In the genomic region with DNA sequence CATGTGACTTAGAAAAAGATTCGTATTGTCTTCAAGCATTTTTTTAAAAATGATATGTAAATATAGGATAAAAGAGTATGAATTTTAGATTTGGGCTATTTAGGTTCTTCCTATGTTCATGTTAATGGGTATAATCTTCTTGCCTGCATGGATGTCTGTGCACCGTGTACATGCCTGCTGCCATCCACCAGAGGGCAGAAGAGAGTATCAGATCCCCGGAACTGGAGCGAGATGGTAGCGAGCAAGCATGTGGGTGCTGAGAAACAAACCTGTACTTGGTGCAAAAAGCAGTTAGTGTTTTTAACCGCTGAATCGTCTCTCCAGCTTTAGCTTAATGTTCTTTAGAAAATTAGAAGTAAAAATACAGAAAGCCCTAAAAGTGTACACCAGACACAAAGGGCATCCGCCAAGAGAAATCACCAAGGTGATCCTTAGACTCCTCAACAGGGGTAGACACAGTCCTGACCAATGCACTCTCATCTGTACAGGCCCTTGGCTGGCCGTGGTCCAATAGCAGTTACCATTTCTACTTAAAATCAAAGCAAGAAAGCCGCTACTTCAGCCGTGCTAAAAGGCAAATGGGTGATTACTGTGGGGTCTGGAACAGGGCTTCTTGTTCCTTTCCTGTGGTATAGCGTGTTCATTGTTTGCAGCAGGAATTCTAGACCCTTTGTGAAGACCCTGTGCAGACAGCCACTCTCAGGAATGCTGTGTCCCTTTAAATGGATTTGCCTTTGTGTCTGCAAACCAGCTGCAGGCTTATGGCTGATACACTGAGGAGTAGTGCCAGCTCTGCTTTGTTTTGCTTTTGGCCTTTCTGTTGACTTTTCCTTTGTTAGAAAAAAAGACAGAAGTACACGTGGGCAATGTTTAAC, we compare ENCODE assay signal across 8 mouse cellular contexts.
A peak's percentile ranks its signal among the peaks of the same experiment; 100 is the strongest.
DNase-seq lines count a peak whose midpoint lies in the region; ATAC-seq and TF ChIP-seq lines count a peak whose summit lies in the region.

No protein-coding gene starts in this region.

- no peak for ATAC-seq in kidney, embryonic 16.5 days (ENCODE audit: low FRiP score, low TSS enrichment)
- ATAC-seq in midbrain, embryonic 12.5 days (ENCODE audit: low FRiP score, low read depth) = peak; percentile 55

- in situ Hi-C loops in ES-E14 (cut with MboI; ENCODE audit: low sequenced_read_pairs in 2 of 2, unreplicated experiment in 2 of 2) = loop anchor here (25.0 kb wide), 1 partner anchor 298 kb away; no protein-coding TSS in a partner anchor

- no peaks in the 10 kb centered on the region for H3K36me3 ChIP-seq in kidney, adult 2 months (ENCODE audit: control insufficient read depth, insufficient read depth, low read length)
- H3K36me3 ChIP-seq in kidney, embryonic 16.5 days (ENCODE audit: insufficient read depth, low read length) = no peaks in the 10 kb centered on the region
- H3K36me3 ChIP-seq in ES-E14 (ENCODE audit: control insufficient read depth, insufficient read depth, low read length, poor library complexity, severe bottlenecking) = no peaks in the 10 kb centered on the region
- 0 out of 2 replicates have a peak, but pooled peaks cover 9% of the 10 kb centered on the region for H3K36me3 ChIP-seq in midbrain, embryonic 12.5 days

- H3K9me3 ChIP-seq in kidney, embryonic 16.5 days (ENCODE audit: low read length) = no peaks in the 10 kb centered on the region
- H3K9me3 ChIP-seq in ES-E14 (ENCODE audit: control insufficient read depth, insufficient read depth, low read depth, low read length) = no peaks in the 10 kb centered on the region
- H3K9me3 ChIP-seq in midbrain, embryonic 12.5 days = no peaks in the 10 kb centered on the region

- no peak overlapping the region for H3K9ac ChIP-seq in kidney, embryonic 16.5 days (replicated peaks; ENCODE audit: low read length)
- no peak overlapping the region for H3K9ac ChIP-seq in ES-E14 (ENCODE audit: insufficient read depth, low read depth, low read length, poor library complexity, severe bottlenecking)
- H3K9ac ChIP-seq in midbrain, embryonic 12.5 days (replicated peaks) = no peak overlapping the region

- no peak for TF ChIP-seq POLR2A in kidney, adult 2 months (IDR thresholded peaks at IDR 0.05; ENCODE audit: low read depth, low read length)

- H3K27me3 ChIP-seq in kidney, adult 2 months (replicated peaks; ENCODE audit: control insufficient read depth, insufficient read depth, low read length) = no peaks in the 10 kb centered on the region; the same call in 1 of the 2 replicates
- no peaks in the 10 kb centered on the region for H3K27me3 ChIP-seq in kidney, embryonic 16.5 days (ENCODE audit: insufficient read depth, low read length)
- no peaks in the 10 kb centered on the region for H3K27me3 ChIP-seq in midbrain, embryonic 12.5 days

- H3K4me2 ChIP-seq in kidney, embryonic 16.5 days (replicated peaks; ENCODE audit: low read depth, low read length) = no peak overlapping the region
- H3K4me2 ChIP-seq in midbrain, embryonic 12.5 days (replicated peaks) = no peak overlapping the region

- no peak overlapping the region for H3K27ac ChIP-seq in kidney, adult 2 months (ENCODE audit: insufficient read depth, low read depth, low read length)
- no peak overlapping the region for H3K27ac ChIP-seq in kidney, embryonic 16.5 days (ENCODE audit: low read length)
- H3K27ac ChIP-seq in ES-E14 (ENCODE audit: insufficient read depth, low read depth, low read length, poor library complexity, severe bottlenecking) = no peak overlapping the region
- peak overlapping the region; percentile 35; the same call in 1 of the 2 replicates for H3K27ac ChIP-seq in midbrain, embryonic 12.5 days (replicated peaks)

- DNase-seq in kidney, adult 2 months = peak; percentile 50
- peak; percentile 64 for DNase-seq in ES-E14 (ENCODE audit: low read depth, low spot score)
- DNase-seq in cerebellum, adult 8-10 months = peak; percentile 24
- peak; percentile 38 for DNase-seq in forelimb bud, embryonic 11.5 days (ENCODE audit: low read depth, low spot score)
- DNase-seq in kidney, postnatal 4 days = peak; percentile 32 to 54
- DNase-seq in thymus, postnatal 25 days = peak; percentile 25

- no peak overlapping the region for H3K4me3 ChIP-seq in kidney, adult 2 months (ENCODE audit: insufficient read depth, low read depth, low read length)
- no peak overlapping the region for H3K4me3 ChIP-seq in kidney, embryonic 16.5 days (ENCODE audit: low read length)
- no peak overlapping the region for H3K4me3 ChIP-seq in ES-E14 (ENCODE audit: insufficient read depth in 1 of 2, low read depth in 1 of 2, low read length in 2 of 2, poor library complexity in 1 of 2, severe bottlenecking in 1 of 2)
- H3K4me3 ChIP-seq in midbrain, embryonic 12.5 days = no peak overlapping the region

- H3K4me1 ChIP-seq in kidney, adult 2 months (ENCODE audit: control insufficient read depth, insufficient read depth, low read length) = no peaks in the 10 kb centered on the region
- no peaks in the 10 kb centered on the region for H3K4me1 ChIP-seq in kidney, embryonic 16.5 days (ENCODE audit: insufficient read depth, low read length)
- H3K4me1 ChIP-seq in ES-E14 (ENCODE audit: control insufficient read depth in 2 of 2, insufficient read depth in 2 of 2, low read length in 2 of 2, poor library complexity in 1 of 2) = no peaks in the 10 kb centered on the region
- H3K4me1 ChIP-seq in midbrain, embryonic 12.5 days = peaks cover 14% of the 10 kb centered on the region

- peak; percentile 90 for TF ChIP-seq CTCF in kidney, adult 2 months (conservative IDR thresholded peaks at IDR 0.05; ENCODE audit: insufficient read depth, insufficient read length, low read depth, low read length)

- WGBS in kidney, adult 2 months = 52% methylated on average over 13 of the region's 13 CpGs
- WGBS in kidney, embryonic 16.5 days = 66% methylated on average over 13 of the region's 13 CpGs
- WGBS in midbrain, embryonic 12.5 days = 40% methylated on average over 13 of the region's 13 CpGs

TF ChIP-seq in ES-E14, 5 proteins besides CTCF, POLR2A, EP300 and RAD21:
- TF ChIP-seq ZC3H11A (IDR thresholded peaks at IDR 0.05; ENCODE audit: borderline replicate concordance, low read depth, low read length) = no peak
- no peak for TF ChIP-seq HCFC1 (IDR thresholded peaks at IDR 0.05; ENCODE audit: borderline replicate concordance, insufficient read depth, low read length)
- no peak for TF ChIP-seq ZNF384 (IDR thresholded peaks at IDR 0.05; ENCODE audit: low read depth, low read length)
- TF ChIP-seq CHD2 (IDR thresholded peaks at IDR 0.05; ENCODE audit: low read depth, low read length) = no peak
- TF ChIP-seq MAFK (IDR thresholded peaks at IDR 0.05; ENCODE audit: insufficient read depth, low read depth, low read length) = no peak
